Mouse (Mus musculus) liver, embryonic 15.5 days (tissue): ENCODE measurements around the gene Spata31d1d. TPM values are rescaled to one million over a fixed set of nuclear protein-coding genes. Genes with fewer than 3 reads are reported as not detected.
"Not testable (repeated sequence)": the region's sequence is repeated elsewhere in the genome, so short reads cannot be mapped to it uniquely, and the experiment has no call there.

Experiments used
- ATAC-seq: fragments of 200-750 bp; cut with Nextera tagmentation; 2 replicates; pipeline ENCODE4 v1.8.0; 2017; ENCODE audit warnings: moderate number of reproducible peaks, mild to moderate bottlenecking, moderate library complexity; ENCODE audit not compliant: insufficient read depth
- H3K27ac ChIP-seq: fragments of 300-500 bp; sonication (generic); replicated peaks from 2 replicates; pipeline ENCODE4 v1.5.1; 2015; ENCODE audit warnings: mild to moderate bottlenecking, inconsistent platforms
- H3K27me3 ChIP-seq: fragments of 300-500 bp; sonication (generic); 2 replicates; pipeline ENCODE4 v1.6.1; 2015; ENCODE audit warnings: mild to moderate bottlenecking, inconsistent platforms
- H3K36me3 ChIP-seq: fragments of 300-500 bp; sonication (generic); replicated peaks from 2 replicates; pipeline ENCODE4 v1.6.1; 2015; ENCODE audit warnings: moderate library complexity, mild to moderate bottlenecking, inconsistent platforms
- H3K4me1 ChIP-seq: fragments of 300-500 bp; sonication (generic); replicated peaks from 2 replicates; pipeline ENCODE4 v1.6.1; 2015; ENCODE audit warnings: inconsistent platforms
- H3K4me2 ChIP-seq: fragments of 300-500 bp; sonication (generic); 2 replicates; pipeline ENCODE4 v1.6.1; 2015; ENCODE audit warnings: moderate library complexity, mild to moderate bottlenecking, inconsistent platforms
- H3K4me3 ChIP-seq: fragments of 300-500 bp; sonication (generic); replicated peaks from 2 replicates; pipeline ENCODE4 v1.5.1; 2015; ENCODE audit warnings: mild to moderate bottlenecking, inconsistent platforms
- H3K9ac ChIP-seq: fragments of 300-500 bp; sonication (generic); 2 replicates; pipeline ENCODE4 v1.6.1; 2015; ENCODE audit warnings: moderate library complexity, mild to moderate bottlenecking, inconsistent platforms
- H3K9me3 ChIP-seq: fragments of 300-500 bp; sonication (generic); replicated peaks from 2 replicates; pipeline ENCODE4 v1.6.1; 2016; ENCODE audit warnings: inconsistent platforms
- WGBS: fragments of 180-500 bp; shearing (Covaris S2); methylation state at CpG from one replicate; pipeline ENCODE4 v1.1.7; 2015; ENCODE audit warnings: mixed read lengths; ENCODE audit not compliant: insufficient replicate concordance; 5-methylcytosine and 5-hydroxymethylcytosine counted together
- polyA plus RNA-seq: library from polyadenylated mRNA; unstranded; fragments of >200 nt; fragmentation: Nextera tagmentation; extraction: Ambion mirVana; gene quantifications from 2 replicates; pipeline ENCODE4 v1.2.1, GENCODE M21; 2015

The Spata31d1d gene
- not detected in 2 replicates for polyA plus RNA-seq

- Histone ChIP-seq H3K27me3 (peaks cover 27% of the 10 kb centered on the region), H3K27ac (peak within 1 kb of the TSS; percentile 19; the same call in 1 of the 2 replicates), H3K9ac (no peak within 1 kb of the TSS), H3K4me3 (no peak within 1 kb of the TSS), H3K36me3 (no peaks in the 10 kb centered on the region), H3K4me1 (peaks cover 72% of the 10 kb centered on the region), H3K4me2 (no peak within 1 kb of the TSS), H3K9me3 (no peaks in the 10 kb centered on the region)
- WGBS = 41% methylated on average over 7 of the region's 7 CpGs
- no peak for ATAC-seq
Observed at GRCm38 (mm10) chr13:59731652-59732051, at the start of gene Spata31d1d. Gene Spata31d1d (minus strand): TSS chr13:59731752.

- H3K36me3 ChIP-seq = peaks cover 100% of the 10 kb centered on the region
- H3K4me3 ChIP-seq, H3K9me3 ChIP-seq, ATAC-seq, H3K27ac ChIP-seq, H3K9ac ChIP-seq, H3K27me3 ChIP-seq, H3K4me2 ChIP-seq: not testable (repeated sequence)
- H3K4me1 ChIP-seq = peaks cover 13% of the 10 kb centered on the region; the same call in 1 of the 2 replicates
- WGBS = 95% methylated on average over 1 of the region's 1 CpGs
Observed at GRCm38 (mm10) chr13:59779744-59780264, 48.3 kb upstream of the Spata31d1d start.

DNA sequence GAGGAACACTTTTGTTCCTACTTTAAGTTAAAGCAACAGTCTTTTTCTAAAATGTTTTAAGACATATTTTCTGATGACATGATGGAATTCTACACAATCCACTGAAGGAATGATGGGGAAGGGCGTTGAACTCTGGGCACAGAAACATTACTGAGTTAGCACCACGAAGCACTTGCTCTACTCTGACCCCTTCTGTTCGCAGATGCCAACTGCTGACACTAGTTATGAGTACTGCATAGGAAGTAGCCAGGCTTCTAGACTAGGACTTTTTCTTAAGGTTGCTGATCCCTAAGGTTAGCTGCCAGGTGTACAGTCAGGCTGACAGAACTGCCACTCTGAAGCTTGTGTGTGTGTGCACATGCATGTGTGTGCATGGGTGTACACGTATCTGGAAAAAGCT is 47.7 kb upstream of the Spata31d1d start:
- Histone ChIP-seq H3K9me3 (no peaks in the 10 kb centered on the region), H3K27ac (no peak overlapping the region), H3K36me3 (peaks cover 98% of the 10 kb centered on the region), H3K4me1 (peaks cover 16% of the 10 kb centered on the region; the same call in 1 of the 2 replicates), H3K4me3 (no peak overlapping the region), H3K9ac (no peak overlapping the region), H3K4me2 (no peak overlapping the region), H3K27me3 (no peaks in the 10 kb centered on the region)
- ATAC-seq = no peak; the same call in 1 of the 2 replicates
- WGBS = 79% methylated on average over 4 of the region's 4 CpGs

GRCm38 (mm10) chr13:59775168-59775567 is 43.6 kb upstream of the Spata31d1d start:
- H3K27ac ChIP-seq = peak overlapping the region; percentile 26; the same call in 1 of the 2 replicates
- H3K9me3 ChIP-seq = no peaks in the 10 kb centered on the region
- H3K4me1 ChIP-seq = peaks cover 52% of the 10 kb centered on the region
- 78% methylated on average over 3 of the region's 3 CpGs for WGBS
- H3K36me3 ChIP-seq = peaks cover 86% of the 10 kb centered on the region
- H3K9ac ChIP-seq = no peak overlapping the region
- no peak overlapping the region for H3K4me2 ChIP-seq
- ATAC-seq = no peak
- H3K27me3 ChIP-seq = no peaks in the 10 kb centered on the region
- no peak overlapping the region for H3K4me3 ChIP-seq

- Histone ChIP-seq H3K9ac (peak overlapping the region; percentile 84), H3K27ac (peak overlapping the region; percentile 100), H3K27me3 (no peaks in the 10 kb centered on the region), H3K9me3 (no peaks in the 10 kb centered on the region), H3K4me2 (peak overlapping the region; percentile 89), H3K4me1 (peaks cover 71% of the 10 kb centered on the region), H3K4me3 (peak overlapping the region; percentile 86), H3K36me3 (peaks cover 71% of the 10 kb centered on the region)
- peak; percentile 37 for ATAC-seq
- 6% methylated on average over 9 of the region's 9 CpGs for WGBS
Observed at GRCm38 (mm10) chr13:59771257-59771656, 39.7 kb upstream of the Spata31d1d start.

- peak overlapping the region; percentile 84 for H3K9ac ChIP-seq
- no peaks in the 10 kb centered on the region for H3K9me3 ChIP-seq
- peaks cover 71% of the 10 kb centered on the region for H3K4me1 ChIP-seq
- WGBS = 10% methylated on average over 9 of the region's 9 CpGs
- peaks cover 71% of the 10 kb centered on the region for H3K36me3 ChIP-seq
- peak overlapping the region; percentile 89 for H3K4me2 ChIP-seq
- peak; percentile 20; the same call in 1 of the 2 replicates for ATAC-seq
- H3K4me3 ChIP-seq = peak overlapping the region; percentile 86
- H3K27ac ChIP-seq = peak overlapping the region; percentile 100
- no peaks in the 10 kb centered on the region for H3K27me3 ChIP-seq
Observed at GRCm38 (mm10) chr13:59770847-59771246, 39.3 kb upstream of the Spata31d1d start.

GRCm38 (mm10) chr13:59770164-59770562 is 38.6 kb upstream of the Spata31d1d start:
- H3K9ac ChIP-seq = peak overlapping the region; percentile 84
- peaks cover 69% of the 10 kb centered on the region for H3K36me3 ChIP-seq
- H3K9me3 ChIP-seq = no peaks in the 10 kb centered on the region
- peak overlapping the region; percentile 86 for H3K4me3 ChIP-seq
- peak overlapping the region; percentile 100 for H3K27ac ChIP-seq
- H3K27me3 ChIP-seq = no peaks in the 10 kb centered on the region
- WGBS = under 1% methylated on average over 28 of the region's 28 CpGs
- H3K4me1 ChIP-seq = peaks cover 74% of the 10 kb centered on the region
- peak; percentile 83 for ATAC-seq
- peak overlapping the region; percentile 89 for H3K4me2 ChIP-seq

GRCm38 (mm10) chr13:59769296-59770163 is 38.0 kb upstream of the Spata31d1d start, which contains the start of gene Isca1:
Gene Isca1 (minus strand): TSS chr13:59769810.
- peaks cover 66% of the 10 kb centered on the region for H3K36me3 ChIP-seq
- no peaks in the 10 kb centered on the region for H3K27me3 ChIP-seq
- H3K4me3 ChIP-seq = peak within 1 kb of the TSS; percentile 86
- H3K9ac ChIP-seq = peak within 1 kb of the TSS; percentile 96
- peak; percentile 93 for ATAC-seq
- no peaks in the 10 kb centered on the region for H3K9me3 ChIP-seq
- under 1% methylated on average over 91 of the region's 91 CpGs for WGBS
- H3K4me1 ChIP-seq = peaks cover 71% of the 10 kb centered on the region
- H3K4me2 ChIP-seq = peak within 1 kb of the TSS; percentile 89
- H3K27ac ChIP-seq = peak within 1 kb of the TSS; percentile 100

DNA sequence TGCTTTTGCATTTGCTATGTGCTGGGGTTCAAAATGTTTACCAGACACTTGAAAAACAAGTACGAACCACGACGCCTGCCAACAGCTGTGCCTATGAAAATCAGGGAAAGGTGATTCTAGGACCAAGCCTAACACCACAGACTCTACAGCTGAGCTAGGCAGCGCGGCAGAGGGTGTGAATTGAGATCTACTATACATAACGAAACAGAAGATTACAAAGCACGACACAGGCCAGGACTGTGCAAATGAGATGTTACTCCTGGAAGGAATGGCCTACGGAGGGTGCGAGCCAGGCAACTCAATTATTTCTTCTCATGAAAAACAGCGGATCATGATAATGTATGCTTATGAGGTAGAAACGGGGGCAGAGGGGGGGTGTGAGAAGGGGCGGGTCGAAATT is 37.0 kb upstream of the Spata31d1d start:
- WGBS = 15% methylated on average over 13 of the region's 13 CpGs
- H3K4me3 ChIP-seq = peak overlapping the region; percentile 86
- H3K27ac ChIP-seq = peak overlapping the region; percentile 100
- H3K9ac ChIP-seq = peak overlapping the region; percentile 96
- H3K9me3 ChIP-seq = no peaks in the 10 kb centered on the region
- H3K27me3 ChIP-seq = no peaks in the 10 kb centered on the region
- H3K4me2 ChIP-seq = peak overlapping the region; percentile 74
- ATAC-seq = no peak
- H3K4me1 ChIP-seq = peaks cover 76% of the 10 kb centered on the region
- peaks cover 65% of the 10 kb centered on the region for H3K36me3 ChIP-seq

GRCm38 (mm10) chr13:59766786-59767515 is 35.4 kb upstream of the Spata31d1d start:
- Histone ChIP-seq H3K36me3 (peaks cover 65% of the 10 kb centered on the region), H3K27ac (peak overlapping the region; percentile 100), H3K27me3 (no peaks in the 10 kb centered on the region), H3K4me1 (peaks cover 75% of the 10 kb centered on the region), H3K4me2 (peak overlapping the region; percentile 74), H3K9me3 (no peaks in the 10 kb centered on the region), H3K4me3 (peak overlapping the region; percentile 86), H3K9ac (peak overlapping the region; percentile 96)
- WGBS = 63% methylated on average over 11 of the region's 11 CpGs
- no peak for ATAC-seq
